Mouse (Mus musculus) small intestine, adult 2 months (tissue): ENCODE measurements around the gene Gzmm. TPM values are rescaled to one million over a fixed set of nuclear protein-coding genes. Genes with fewer than 3 reads are reported as not detected.

Experiments used
- H3K27ac ChIP-seq: fragments of 200-500 bp; 2 replicates; pipeline ENCODE4 v1.5.1; 2012; ENCODE audit warnings: low read depth, low read length, control low read depth, inconsistent platforms; ENCODE audit not compliant: insufficient read depth
- H3K27me3 ChIP-seq: fragments of 200-500 bp; 2 replicates; pipeline ENCODE4 v1.6.1; 2012; ENCODE audit warnings: mild to moderate bottlenecking, moderate library complexity, low read length, inconsistent platforms; ENCODE audit not compliant: control insufficient read depth, insufficient read depth
- H3K36me3 ChIP-seq: fragments of 200-500 bp; 2 replicates; pipeline ENCODE4 v1.6.1; 2012; ENCODE audit warnings: mild to moderate bottlenecking, low read length, control low read depth, inconsistent platforms; ENCODE audit not compliant: control insufficient read depth, insufficient read depth
- H3K4me1 ChIP-seq: fragments of 200-500 bp; 2 replicates; pipeline ENCODE4 v1.6.1; 2012; ENCODE audit warnings: low read length, inconsistent platforms, mixed read lengths; ENCODE audit not compliant: control insufficient read depth, insufficient read depth, insufficient read length
- H3K4me3 ChIP-seq: fragments of 200-500 bp; 2 replicates; pipeline ENCODE4 v1.5.1; 2012; ENCODE audit warnings: low read depth, mild to moderate bottlenecking, control low read depth, inconsistent platforms, low read length, moderate library complexity
- CTCF ChIP-seq: fragments of 200-500 bp; IDR thresholded peaks from 2 replicates; pipeline ENCODE4 v1.5.1; 2012; ENCODE audit warnings: low read depth, mild to moderate bottlenecking, control low read depth, inconsistent platforms, low read length, moderate library complexity, mixed read lengths; ENCODE audit not compliant: insufficient replicate concordance, insufficient read length; ENCODE audit errors: extremely low read depth
- POLR2A ChIP-seq: fragments of 200-500 bp; IDR thresholded peaks from 2 replicates; pipeline ENCODE4 v1.6.1; 2012; ENCODE audit warnings: low read depth, mild to moderate bottlenecking, control low read depth, inconsistent platforms, low read length, moderate library complexity
- WGBS: fragments of 180-500 bp; shearing (Covaris S2); methylation state at CpG from one replicate; pipeline ENCODE4 v1.1.7; 2018; 5-methylcytosine and 5-hydroxymethylcytosine counted together
- polyA plus RNA-seq: library from polyadenylated mRNA; depleted of rRNA; stranded (reverse); fragments of >200 nt; gene quantifications from 2 replicates; pipeline ENCODE4 v1.2.3, GENCODE M21; 2012; rRNA removed

Gene Gzmm
- polyA plus RNA-seq, 1 experiment = 0.52 TPM

- Histone ChIP-seq H3K27me3 (no peaks in the 10 kb centered on the region), H3K36me3 (peaks cover 45% of the 10 kb centered on the region), H3K4me3 (no peak overlapping the region), H3K27ac (no peak overlapping the region), H3K4me1 (peaks cover 2% of the 10 kb centered on the region; the same call in 1 of the 2 replicates)
- TF ChIP-seq POLR2A (no peak), CTCF (no peak)
- 87% methylated on average over 11 of the region's 11 CpGs for WGBS
Observed at GRCm38 (mm10) chr10:79743161-79743560, 54.3 kb downstream of the Gzmm start.

GRCm38 (mm10) chr10:79743650-79744365, 55.0 kb downstream of the Gzmm start:
- Histone ChIP-seq H3K27ac (no peak overlapping the region), H3K27me3 (no peaks in the 10 kb centered on the region), H3K4me3 (no peak overlapping the region), H3K4me1 (peaks cover 2% of the 10 kb centered on the region; the same call in 1 of the 2 replicates), H3K36me3 (peaks cover 39% of the 10 kb centered on the region)
- 90% methylated on average over 15 of the region's 15 CpGs for WGBS
- TF ChIP-seq CTCF = no peak
- no peak for TF ChIP-seq POLR2A

Other genes starting within 250 kb of the Gzmm start
- gene Vmn2r83, start 220.3 kb upstream of the Gzmm start, polyA plus RNA-seq = not detected in 2 replicates
- 216 and 451 TPM in 2 replicates for gene Plpp2, start 155.2 kb upstream of the Gzmm start, polyA plus RNA-seq
- 61.5 and 89.9 TPM in 2 replicates for gene Mier2, start 133.8 kb upstream of the Gzmm start, polyA plus RNA-seq
- not detected in 2 replicates for gene Theg, start 101.7 kb upstream of the Gzmm start, polyA plus RNA-seq
- 0.89 and 1.0 TPM in 2 replicates for gene C2cd4c, start 75.0 kb upstream of the Gzmm start, polyA plus RNA-seq
- gene Shc2, start 51.1 kb upstream of the Gzmm start, polyA plus RNA-seq = 1.6 TPM in 2 replicates
- gene Odf3l2, start 43.3 kb upstream of the Gzmm start, polyA plus RNA-seq = not detected in 2 replicates
- gene Madcam1, start 24.5 kb upstream of the Gzmm start, polyA plus RNA-seq = 9.9 and 20.7 TPM in 2 replicates
- 76.0 and 138 TPM in 2 replicates for gene Tpgs1, start 19.7 kb upstream of the Gzmm start, polyA plus RNA-seq
- gene Cdc34, start 6.8 kb upstream of the Gzmm start, polyA plus RNA-seq = 101 and 163 TPM in 2 replicates
- gene Bsg, start 15.5 kb downstream of the Gzmm start, polyA plus RNA-seq = 1,266 and 1,465 TPM in 2 replicates
- gene Hcn2, start 27.6 kb downstream of the Gzmm start, polyA plus RNA-seq = 8.3 and 19.2 TPM in 2 replicates
- 38.7 and 50.0 TPM in 2 replicates for gene Polrmt, start 57.6 kb downstream of the Gzmm start, polyA plus RNA-seq
- gene Fgf22, start 66.1 kb downstream of the Gzmm start, polyA plus RNA-seq = not detected in 2 replicates
- 130 and 222 TPM in 2 replicates for gene Rnf126, start 77.9 kb downstream of the Gzmm start, polyA plus RNA-seq
- gene Fstl3, start 88.3 kb downstream of the Gzmm start, polyA plus RNA-seq = 16.0 and 19.6 TPM in 2 replicates
- 0.24 and 0.67 TPM in 2 replicates for gene Prss57, start 101.9 kb downstream of the Gzmm start, polyA plus RNA-seq
- gene Palm, start 104.6 kb downstream of the Gzmm start, polyA plus RNA-seq = 13.0 and 24.0 TPM in 2 replicates
- 141 and 347 TPM in 2 replicates for gene Misp, start 132.0 kb downstream of the Gzmm start, polyA plus RNA-seq
- gene Ptbp1, start 165.4 kb downstream of the Gzmm start, polyA plus RNA-seq = 150 and 285 TPM in 2 replicates
- 1.6 and 2.1 TPM in 2 replicates for gene Prtn3, start 185.5 kb downstream of the Gzmm start, polyA plus RNA-seq
- 2.8 and 5.3 TPM in 2 replicates for gene Plppr3, start 185.6 kb downstream of the Gzmm start, polyA plus RNA-seq
- 0.72 TPM in 1 of 2 replicates, not detected in the other for gene Elane, start 197.2 kb downstream of the Gzmm start, polyA plus RNA-seq
- gene Cfd, start 201.8 kb downstream of the Gzmm start, polyA plus RNA-seq = 48.6 and 122 TPM in 2 replicates
- 34.8 and 58.1 TPM in 2 replicates for gene Med16, start 219.9 kb downstream of the Gzmm start, polyA plus RNA-seq
- gene Gm26602, start 221.8 kb downstream of the Gzmm start, polyA plus RNA-seq = not detected in 2 replicates
- 3.0 and 5.9 TPM in 2 replicates for gene Kiss1r, start 228.0 kb downstream of the Gzmm start, polyA plus RNA-seq
- gene R3hdm4, start 232.2 kb downstream of the Gzmm start, polyA plus RNA-seq = 86.4 and 104 TPM in 2 replicates
- gene Arid3a, start 238.0 kb downstream of the Gzmm start, polyA plus RNA-seq = 10.7 and 23.9 TPM in 2 replicates